Mouse (Mus musculus) E14TG2a.4 (cell line): Measurements from ENCODE around the gene Cdkn2aipnl.

Experiments used
- CTCF ChIP-seq: conservative IDR thresholded peaks from 2 replicates; pipeline ENCODE4 v1.5.1; 2014; ENCODE audit warnings: low read length
- POU5F1 ChIP-seq: IDR thresholded peaks from 2 replicates; pipeline ENCODE4 v1.6.1; 2014; ENCODE audit warnings: low read length, borderline replicate concordance

GRCm38 (mm10) chr11:51962277-51962676, 5.2 kb upstream of the Cdkn2aipnl start:
- TF ChIP-seq CTCF (no peak), POU5F1 (no peak)
